Mouse (Mus musculus): ENCODE results near the gene Gm10428. TPM values are rescaled to one million over a fixed set of nuclear protein-coding genes. Genes with fewer than 3 reads are reported as not detected.
"Not testable (repeated sequence)": the region's sequence is repeated elsewhere in the genome, so short reads cannot be mapped to it uniquely, and the experiment has no call there.

The Gm10428 gene
- total and polyA plus RNA-seq, 2 experiments from 2014 or later, result not detected

- TF ChIP-seq CTCF (IDR thresholded peaks at IDR 0.05; ENCODE audit: low read depth), result no peak
- DNase-seq (no peak), ATAC-seq (no peak)
- peaks cover 9% of the 10 kb centered on the region; the same call in 1 of the 2 replicates for H3K36me3 ChIP-seq (ENCODE audit: insufficient read depth)
- no peak overlapping the region for H3K27ac ChIP-seq (ENCODE audit: low read depth, low read length)
- H3K4me3 ChIP-seq (ENCODE audit: low read depth, low read length), result no peak overlapping the region
- no peaks in the 10 kb centered on the region for H3K9me3 ChIP-seq (ENCODE audit: low read length)
- no peak overlapping the region for H3K9ac ChIP-seq
- H3K4me2 ChIP-seq (ENCODE audit: low read depth), result no peak overlapping the region
- WGBS, result 87% methylated on average over 3 of the region's 3 CpGs
- no peaks in the 10 kb centered on the region for H3K27me3 ChIP-seq (ENCODE audit: insufficient read depth, low read length)
- H3K4me1 ChIP-seq (ENCODE audit: insufficient read depth), result peaks cover 13% of the 10 kb centered on the region; the same call in 1 of the 2 replicates
These were observed 20.2 kb upstream of the Gm10428 start for GRCm38 (mm10) chr11:62732665-62733064.

GRCm38 (mm10) chr11:62741186-62741585, 11.7 kb upstream of the Gm10428 start:
- Histone ChIP-seq H3K27ac (ENCODE audit: low read depth, low read length) (no peak overlapping the region), H3K9me3 (ENCODE audit: low read length) (no peaks in the 10 kb centered on the region), H3K9ac (no peak overlapping the region), H3K4me2 (ENCODE audit: low read depth) (no peak overlapping the region), H3K4me1 (ENCODE audit: insufficient read depth) (no peaks in the 10 kb centered on the region), H3K36me3 (ENCODE audit: insufficient read depth) (no peaks in the 10 kb centered on the region), H3K4me3 (ENCODE audit: low read depth, low read length) (no peak overlapping the region), H3K27me3 (ENCODE audit: insufficient read depth, low read length) (peaks cover 4% of the 10 kb centered on the region; the same call in 1 of the 2 replicates)
- no peak for ATAC-seq
- no peak for TF ChIP-seq CTCF (IDR thresholded peaks at IDR 0.05; ENCODE audit: low read depth)
- WGBS, result 88% methylated on average over 2 of the region's 2 CpGs
- DNase-seq, result no peak

GRCm38 (mm10) chr11:62742261-62742957, 10.5 kb upstream of the Gm10428 start:
- DNase-seq, result no peak
- peaks cover 4% of the 10 kb centered on the region; the same call in 1 of the 2 replicates for H3K27me3 ChIP-seq (ENCODE audit: insufficient read depth, low read length)
- no peaks in the 10 kb centered on the region for H3K36me3 ChIP-seq (ENCODE audit: insufficient read depth)
- 76% methylated on average over 10 of the region's 10 CpGs for WGBS
- no peak overlapping the region for H3K9ac ChIP-seq
- H3K4me2 ChIP-seq (ENCODE audit: low read depth), result no peak overlapping the region
- H3K4me1 ChIP-seq (ENCODE audit: insufficient read depth), result no peaks in the 10 kb centered on the region
- H3K27ac ChIP-seq (ENCODE audit: low read depth, low read length), result no peak overlapping the region
- H3K4me3 ChIP-seq (ENCODE audit: low read depth, low read length), result no peak overlapping the region
- H3K9me3 ChIP-seq (ENCODE audit: low read length), result no peaks in the 10 kb centered on the region
- no peak for TF ChIP-seq CTCF (IDR thresholded peaks at IDR 0.05; ENCODE audit: low read depth)
- no peak for ATAC-seq

GRCm38 (mm10) chr11:62744103-62744502, 8.8 kb upstream of the Gm10428 start:
- DNase-seq (peak; percentile 80), ATAC-seq (peak; percentile 71)
- Histone ChIP-seq H3K27ac (ENCODE audit: low read depth, low read length) (no peak overlapping the region), H3K4me2 (ENCODE audit: low read depth) (no peak overlapping the region), H3K9ac (no peak overlapping the region), H3K27me3 (ENCODE audit: insufficient read depth, low read length) (peaks cover 4% of the 10 kb centered on the region; the same call in 1 of the 2 replicates), H3K4me1 (ENCODE audit: insufficient read depth) (no peaks in the 10 kb centered on the region), H3K9me3 (ENCODE audit: low read length) (no peaks in the 10 kb centered on the region), H3K4me3 (ENCODE audit: low read depth, low read length) (no peak overlapping the region), H3K36me3 (ENCODE audit: insufficient read depth) (no peaks in the 10 kb centered on the region)
- TF ChIP-seq CTCF (IDR thresholded peaks at IDR 0.05; ENCODE audit: low read depth), result peak; percentile 90
- 47% methylated on average over 5 of the region's 5 CpGs for WGBS

GRCm38 (mm10) chr11:62746001-62746533, 6.8 kb upstream of the Gm10428 start:
- H3K4me1 ChIP-seq (ENCODE audit: insufficient read depth), result no peaks in the 10 kb centered on the region
- H3K4me2 ChIP-seq (ENCODE audit: low read depth), result peak overlapping the region; percentile 55
- H3K9me3 ChIP-seq (ENCODE audit: low read length), result no peaks in the 10 kb centered on the region
- peak overlapping the region; percentile 26; the same call in 1 of the 2 replicates for H3K9ac ChIP-seq
- no peaks in the 10 kb centered on the region for H3K36me3 ChIP-seq (ENCODE audit: insufficient read depth)
- H3K4me3 ChIP-seq (ENCODE audit: low read depth, low read length), result peak overlapping the region; percentile 42
- DNase-seq (peak; percentile 77), ATAC-seq (peak; percentile 89)
- H3K27ac ChIP-seq (ENCODE audit: low read depth, low read length), result 0 out of 2 replicates have a peak overlapping the region, but pooled peaks have one; percentile 36
- peaks cover 4% of the 10 kb centered on the region; the same call in 1 of the 2 replicates for H3K27me3 ChIP-seq (ENCODE audit: insufficient read depth, low read length)
- TF ChIP-seq CTCF (IDR thresholded peaks at IDR 0.05; ENCODE audit: low read depth), result peak; percentile 50
- 1% methylated on average over 27 of the region's 27 CpGs for WGBS

GRCm38 (mm10) chr11:62747227-62747626, 5.7 kb upstream of the Gm10428 start:
- no peak for TF ChIP-seq CTCF (IDR thresholded peaks at IDR 0.05; ENCODE audit: low read depth)
- Histone ChIP-seq H3K4me2 (ENCODE audit: low read depth) (no peak overlapping the region), H3K36me3 (ENCODE audit: insufficient read depth) (no peaks in the 10 kb centered on the region), H3K4me1 (ENCODE audit: insufficient read depth) (no peaks in the 10 kb centered on the region), H3K27ac (ENCODE audit: low read depth, low read length) (no peak overlapping the region), H3K4me3 (ENCODE audit: low read depth, low read length) (no peak overlapping the region), H3K9ac (no peak overlapping the region), H3K9me3 (ENCODE audit: low read length) (no peaks in the 10 kb centered on the region), H3K27me3 (ENCODE audit: insufficient read depth, low read length) (peaks cover 4% of the 10 kb centered on the region; the same call in 1 of the 2 replicates)
- 71% methylated on average over 9 of the region's 9 CpGs for WGBS
- ATAC-seq (no peak), DNase-seq (no peak)

GRCm38 (mm10) chr11:62748062-62748461, 4.8 kb upstream of the Gm10428 start:
- Histone ChIP-seq H3K4me2 (ENCODE audit: low read depth) (no peak overlapping the region), H3K36me3 (ENCODE audit: insufficient read depth) (no peaks in the 10 kb centered on the region), H3K4me1 (ENCODE audit: insufficient read depth) (no peaks in the 10 kb centered on the region), H3K9ac (no peak overlapping the region), H3K27ac (ENCODE audit: low read depth, low read length) (no peak overlapping the region), H3K9me3 (ENCODE audit: low read length) (no peaks in the 10 kb centered on the region), H3K4me3 (ENCODE audit: low read depth, low read length) (no peak overlapping the region), H3K27me3 (ENCODE audit: insufficient read depth, low read length) (peaks cover 4% of the 10 kb centered on the region; the same call in 1 of the 2 replicates)
- WGBS, result 79% methylated on average over 4 of the region's 4 CpGs
- DNase-seq (no peak), ATAC-seq (no peak)
- TF ChIP-seq CTCF (IDR thresholded peaks at IDR 0.05; ENCODE audit: low read depth), result no peak

- H3K4me3 ChIP-seq (ENCODE audit: low read depth, low read length); H3K27ac ChIP-seq (ENCODE audit: low read depth, low read length); H3K4me2 ChIP-seq (ENCODE audit: low read depth); H3K36me3 ChIP-seq (ENCODE audit: insufficient read depth); ATAC-seq; H3K4me1 ChIP-seq (ENCODE audit: insufficient read depth); DNase-seq; H3K9ac ChIP-seq; H3K9me3 ChIP-seq (ENCODE audit: low read length); H3K27me3 ChIP-seq (ENCODE audit: insufficient read depth, low read length): not testable (repeated sequence)
- 94% methylated on average over 13 of the region's 13 CpGs for WGBS
These were observed 3.5 kb upstream of the Gm10428 start for GRCm38 (mm10) chr11:62749445-62749844.
